Mouse (Mus musculus): Measurements from ENCODE around the gene Esp38.
"Not testable (repeated sequence)": the region's sequence is repeated elsewhere in the genome, so short reads cannot be mapped to it uniquely, and the experiment has no call there.

The Esp38 gene

DNA sequence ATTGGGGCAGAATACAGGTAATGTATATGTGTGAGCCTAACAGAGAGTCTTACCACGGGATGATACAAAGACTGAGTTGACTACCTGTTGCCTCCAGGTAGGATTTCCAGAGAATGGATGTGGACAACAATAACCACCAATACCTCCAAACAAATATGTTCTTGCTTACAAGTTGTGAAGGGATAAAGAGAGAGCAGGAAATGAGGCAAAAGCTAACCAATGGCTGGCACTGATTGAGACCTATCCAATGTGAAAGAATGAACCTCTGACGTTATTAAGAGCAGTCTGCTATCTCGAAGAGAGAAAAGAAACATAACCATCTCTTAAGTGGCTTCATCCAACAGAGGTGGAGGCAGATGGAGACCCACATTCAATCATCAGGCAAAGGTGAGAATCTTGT, at the start of gene Esp38:
Gene Esp38 (plus strand): TSS at position 301 of the 400 bp plus-strand sequence.
- DNase-seq: no peak

DNA sequence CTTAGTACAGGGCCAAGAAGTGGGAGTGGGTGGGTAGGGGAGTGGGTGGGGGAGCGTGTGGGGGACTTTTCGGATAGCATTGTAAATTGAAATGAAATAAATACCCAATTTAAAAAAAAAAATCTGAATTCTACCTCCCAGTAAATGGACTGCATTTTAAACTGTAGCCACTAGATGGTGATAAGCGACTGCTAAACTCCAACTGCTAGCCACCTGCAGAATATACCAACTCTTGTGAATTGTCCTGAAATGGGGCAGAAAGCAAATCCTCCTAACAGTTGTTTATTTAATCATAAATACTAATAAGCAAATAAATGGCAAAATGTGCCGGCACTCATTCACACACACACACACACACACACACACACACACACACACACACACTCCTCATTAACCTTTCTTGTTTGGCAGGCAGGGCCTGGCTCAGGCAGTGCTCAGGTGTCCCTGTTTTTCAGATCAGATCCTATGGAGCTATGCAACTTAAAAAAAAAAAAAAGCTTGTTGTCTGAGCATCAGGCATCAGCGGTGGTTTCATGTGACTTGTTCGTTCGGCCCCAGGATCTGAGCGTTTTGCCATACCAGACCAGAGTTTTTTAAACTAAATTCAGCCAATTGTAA, 47.3 kb upstream of the Esp38 start:
- DNase-seq: not testable (repeated sequence)
